Mouse (Mus musculus) forebrain, embryonic 16.5 days (tissue): ENCODE measurements around the gene Nat8f2. TPM values are rescaled to one million over a fixed set of nuclear protein-coding genes. Genes with fewer than 3 reads are reported as not detected.
A peak's percentile ranks its signal among the peaks of the same experiment; 100 is the strongest.
"Not testable (repeated sequence)": the region's sequence is repeated elsewhere in the genome, so short reads cannot be mapped to it uniquely, and the experiment has no call there.

Experiments
- ATAC-seq: fragments of 200-750 bp; cut with Nextera tagmentation; 2 replicates; pipeline ENCODE4 v1.8.0; 2017; ENCODE audit warnings: mild to moderate bottlenecking, moderate library complexity
- H3K27ac ChIP-seq: fragments of 300-500 bp; sonication (generic); 2 replicates; pipeline ENCODE4 v1.5.1; 2014; ENCODE audit warnings: low read length, control low read depth
- H3K27me3 ChIP-seq: fragments of 300-500 bp; sonication (generic); replicated peaks from 2 replicates; pipeline ENCODE4 v1.6.1; 2014; ENCODE audit warnings: low read length; ENCODE audit not compliant: control insufficient read depth, insufficient read depth
- H3K36me3 ChIP-seq: fragments of 300-500 bp; sonication (generic); 2 replicates; pipeline ENCODE4 v1.6.1; 2014; ENCODE audit not compliant: control insufficient read depth, insufficient read depth
- H3K4me1 ChIP-seq: fragments of 300-500 bp; sonication (generic); replicated peaks from 2 replicates; pipeline ENCODE4 v1.6.1; 2014; ENCODE audit warnings: low read length; ENCODE audit not compliant: control insufficient read depth, insufficient read depth
- H3K4me2 ChIP-seq: fragments of 300-500 bp; sonication (generic); 2 replicates; pipeline ENCODE4 v1.6.1; 2014; ENCODE audit warnings: mild to moderate bottlenecking, low read length, control low read depth
- H3K4me3 ChIP-seq: fragments of 300-500 bp; sonication (generic); replicated peaks from 2 replicates; pipeline ENCODE4 v1.5.1; 2014; ENCODE audit warnings: mild to moderate bottlenecking, low read length, control low read depth
- H3K9ac ChIP-seq: fragments of 300-500 bp; sonication (generic); replicated peaks from 2 replicates; pipeline ENCODE4 v1.6.1; 2014; ENCODE audit warnings: low read depth, low read length, control low read depth
- H3K9me3 ChIP-seq: fragments of 300-500 bp; sonication (generic); 2 replicates; pipeline ENCODE4 v1.6.1; 2016; ENCODE audit warnings: low read length; ENCODE audit not compliant: control insufficient read depth
- WGBS: fragments of 180-500 bp; shearing (Covaris S2); extraction: QIAGEN DNeasy Blood & Tissue Kit; methylation state at CpG from one replicate; pipeline ENCODE4 v1.1.7; 2014; 5-methylcytosine and 5-hydroxymethylcytosine counted together
- polyA plus RNA-seq: library from polyadenylated mRNA; unstranded; fragments of >200 nt; fragmentation: Nextera tagmentation; extraction: Ambion mirVana; gene quantifications from 2 replicates; pipeline ENCODE4 v1.2.1, GENCODE M21; 2015

The Nat8f2 gene
- polyA plus RNA-seq, 1 experiment from 2014 or later, result not detected

DNA sequence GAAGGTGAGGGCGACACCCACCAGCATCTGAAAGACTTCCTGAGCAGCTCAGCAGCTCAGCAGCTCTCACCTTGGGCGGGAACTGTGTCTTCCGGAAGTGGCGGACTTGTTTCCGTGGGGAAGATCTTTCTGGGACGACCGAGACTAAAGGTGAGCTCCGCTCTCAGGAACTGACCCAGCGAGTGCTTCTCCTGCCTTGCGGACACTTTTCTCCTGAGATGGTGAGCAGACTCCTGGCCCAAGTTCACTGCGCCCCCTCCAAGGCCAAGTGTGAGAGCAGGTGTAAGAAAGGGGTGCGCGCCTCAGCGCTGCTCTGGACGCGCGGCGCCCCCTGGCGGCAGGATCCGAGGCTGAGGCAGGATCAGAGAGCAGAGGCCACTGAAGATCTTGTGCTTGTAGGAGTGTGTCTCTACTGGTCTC, 35.7 kb upstream of the Nat8f2 start, which contains the start of gene Nat8f4:
Gene Nat8f4 (minus strand): TSS at position 243 of the 420 bp plus-strand sequence.
- Histone ChIP-seq H3K4me2 (peak within 1 kb of the TSS; percentile 43), H3K4me3 (peak within 1 kb of the TSS; percentile 39)
- not testable (repeated sequence) for H3K9me3 ChIP-seq, H3K27me3 ChIP-seq, H3K4me1 ChIP-seq, H3K36me3 ChIP-seq, H3K27ac ChIP-seq, H3K9ac ChIP-seq
- ATAC-seq, result peak; percentile 84
- 8% methylated on average over 20 of the region's 20 CpGs for WGBS

DNA sequence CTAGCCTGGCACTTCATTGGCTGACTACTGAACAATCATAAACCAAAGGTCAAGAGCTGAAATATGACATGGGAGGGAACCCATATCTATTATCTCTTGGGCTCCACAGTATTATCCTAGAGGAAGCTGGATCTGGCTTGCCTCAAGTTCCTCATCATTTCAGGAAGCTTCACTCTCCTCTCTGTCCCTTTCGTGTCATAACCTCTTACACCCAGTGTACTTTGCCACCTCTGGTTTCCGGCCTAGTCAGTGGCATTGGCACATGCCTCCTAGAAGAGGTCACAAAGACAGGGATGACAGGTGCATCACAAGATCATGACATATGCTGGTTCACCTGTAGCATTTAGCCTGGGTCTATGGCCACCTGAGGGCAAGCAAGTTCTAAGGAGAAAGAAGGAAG, 33.3 kb upstream of the Nat8f2 start:
- WGBS, result 98% methylated on average over 2 of the region's 2 CpGs
- Histone ChIP-seq H3K4me1 (peaks cover 2% of the 10 kb centered on the region; the same call in 1 of the 2 replicates), H3K9me3 (no peaks in the 10 kb centered on the region), H3K9ac (no peak overlapping the region), H3K27me3 (no peaks in the 10 kb centered on the region), H3K27ac (no peak overlapping the region), H3K36me3 (no peaks in the 10 kb centered on the region), H3K4me3 (no peak overlapping the region), H3K4me2 (no peak overlapping the region)
- ATAC-seq, result no peak

DNA sequence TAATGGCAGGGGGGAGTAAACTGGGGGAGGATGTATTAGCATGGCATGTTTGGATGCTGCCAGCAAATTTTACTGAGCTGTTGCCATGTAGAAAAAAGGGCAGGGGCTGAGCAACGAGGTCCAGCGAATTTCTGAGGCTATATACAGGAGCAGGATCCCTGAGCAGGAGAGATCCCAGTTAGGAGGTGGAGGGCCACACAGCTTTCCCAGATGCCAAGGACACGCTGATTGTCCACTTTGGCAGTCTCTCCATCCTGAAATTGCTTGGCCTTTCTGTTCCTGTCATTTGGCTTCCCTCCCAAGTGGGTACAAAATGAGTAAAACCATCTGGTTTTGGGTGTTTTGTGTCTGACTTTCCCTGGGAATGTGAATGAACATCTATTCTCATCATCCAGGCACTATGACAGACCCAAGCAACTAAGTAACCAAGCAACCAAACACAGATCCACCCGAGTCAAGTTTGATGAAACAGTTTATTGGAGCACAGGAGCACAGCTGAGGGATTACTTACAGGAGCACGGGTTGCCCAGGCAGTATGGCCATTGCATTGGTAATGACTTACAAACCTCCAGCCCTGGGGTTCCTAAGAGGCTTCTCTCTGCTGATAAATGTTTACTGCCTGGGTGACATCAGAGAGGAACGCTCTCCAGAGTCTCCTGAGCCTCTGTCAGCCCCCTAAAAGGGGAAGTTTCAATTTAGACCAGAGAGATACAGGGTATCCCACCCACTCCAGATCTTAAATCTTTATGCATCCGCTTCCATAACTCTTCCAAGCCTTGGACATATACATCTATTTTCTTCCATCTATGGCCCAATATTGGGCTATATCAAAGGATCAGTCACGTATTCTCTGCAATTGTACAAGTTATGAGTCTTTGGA, 29.9 kb upstream of the Nat8f2 start:
- not testable (repeated sequence) for H3K4me3 ChIP-seq, H3K4me2 ChIP-seq, ATAC-seq, H3K9me3 ChIP-seq, H3K36me3 ChIP-seq, H3K27ac ChIP-seq, H3K27me3 ChIP-seq, H3K4me1 ChIP-seq, H3K9ac ChIP-seq
- WGBS, result 69% methylated on average over 7 of the region's 8 CpGs

DNA sequence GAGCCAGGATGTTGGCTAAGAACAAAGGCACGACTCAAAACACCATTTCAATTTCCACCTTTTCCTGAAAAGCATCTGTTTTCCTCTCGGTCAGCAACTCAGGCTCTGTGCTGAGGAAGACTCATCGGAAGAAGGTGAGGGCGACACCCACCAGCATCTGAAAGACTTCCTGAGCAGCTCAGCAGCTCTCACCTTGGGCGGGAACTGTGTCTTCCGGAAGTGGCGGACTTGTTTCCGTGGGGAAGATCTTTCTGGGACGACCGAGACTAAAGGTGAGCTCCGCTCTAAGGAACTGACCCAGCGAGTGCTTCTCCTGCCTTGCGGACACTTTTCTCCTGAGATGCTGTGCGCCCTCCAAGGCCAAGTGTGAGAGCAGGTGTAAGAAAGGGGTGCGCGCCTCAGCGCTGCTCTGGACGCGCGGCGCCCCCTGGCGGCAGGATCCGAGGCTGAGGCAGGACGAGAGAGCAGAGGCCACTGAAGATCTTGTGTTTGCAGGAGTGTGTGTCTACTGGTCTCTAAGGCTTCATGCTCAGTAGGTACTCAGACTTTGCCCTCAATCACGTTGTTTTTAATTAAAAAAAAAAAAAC, 26.2 kb upstream of the Nat8f2 start:
- not testable (repeated sequence) for H3K27me3 ChIP-seq, H3K9me3 ChIP-seq, H3K27ac ChIP-seq, H3K9ac ChIP-seq, H3K4me3 ChIP-seq, H3K4me1 ChIP-seq, ATAC-seq, H3K4me2 ChIP-seq, H3K36me3 ChIP-seq
- 68% methylated on average over 25 of the region's 25 CpGs for WGBS

DNA sequence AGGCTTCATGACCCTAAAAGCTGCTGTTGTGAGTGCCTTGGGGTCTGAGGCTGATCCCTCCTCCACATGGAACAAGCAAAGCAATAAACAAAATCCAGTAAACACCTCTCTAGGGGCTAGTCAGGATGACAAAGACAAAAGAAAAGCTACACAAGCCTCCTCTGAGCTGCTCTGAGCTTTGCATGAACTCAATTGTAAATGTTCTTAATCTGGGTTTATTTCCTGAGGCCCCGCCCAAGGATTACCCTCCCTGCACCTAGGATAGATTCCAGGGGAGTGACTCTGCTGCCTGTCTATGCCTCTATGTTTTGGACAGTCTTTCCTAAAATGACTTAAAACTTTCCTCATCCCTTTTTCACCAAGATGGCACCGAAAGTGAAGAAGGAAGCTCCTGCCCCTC, 20.0 kb upstream of the Nat8f2 start:
- ATAC-seq, result no peak
- H3K4me3 ChIP-seq, result no peak overlapping the region
- no peak overlapping the region for H3K4me2 ChIP-seq
- H3K9ac ChIP-seq, result no peak overlapping the region
- H3K9me3 ChIP-seq, result peaks cover under 1% of the 10 kb centered on the region; the same call in 1 of the 2 replicates
- WGBS, result 90% methylated on average over 2 of the region's 2 CpGs
- H3K4me1 ChIP-seq, result no peaks in the 10 kb centered on the region
- no peak overlapping the region for H3K27ac ChIP-seq
- H3K27me3 ChIP-seq, result no peaks in the 10 kb centered on the region
- H3K36me3 ChIP-seq, result no peaks in the 10 kb centered on the region

DNA sequence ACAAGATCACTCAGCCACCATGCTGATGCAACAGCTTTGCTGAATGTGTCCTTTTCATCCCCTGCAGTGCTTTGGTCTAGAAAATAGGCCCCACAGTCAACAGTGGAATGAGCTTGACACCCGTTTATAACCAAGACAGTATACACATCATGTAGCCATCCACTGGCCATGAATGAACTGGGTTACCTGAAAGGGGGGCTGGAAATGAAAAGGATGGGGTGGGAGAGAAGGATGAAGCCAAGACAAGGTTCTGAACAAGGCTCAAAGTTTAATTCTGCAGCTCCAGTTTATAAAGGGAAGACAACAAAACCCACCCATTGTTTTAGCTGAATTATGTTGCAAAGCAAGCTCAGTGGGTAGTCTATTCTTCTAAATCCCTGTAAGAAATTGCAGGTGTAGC, 15.4 kb upstream of the Nat8f2 start:
- no peaks in the 10 kb centered on the region for H3K27me3 ChIP-seq
- no peak overlapping the region for H3K9ac ChIP-seq
- H3K27ac ChIP-seq, result no peak overlapping the region
- peaks cover 9% of the 10 kb centered on the region; the same call in 1 of the 2 replicates for H3K9me3 ChIP-seq
- H3K4me3 ChIP-seq, result no peak overlapping the region
- 90% methylated on average over 1 of the region's 1 CpGs for WGBS
- no peak for ATAC-seq
- H3K4me2 ChIP-seq, result no peak overlapping the region
- no peaks in the 10 kb centered on the region for H3K4me1 ChIP-seq
- H3K36me3 ChIP-seq, result no peaks in the 10 kb centered on the region

DNA sequence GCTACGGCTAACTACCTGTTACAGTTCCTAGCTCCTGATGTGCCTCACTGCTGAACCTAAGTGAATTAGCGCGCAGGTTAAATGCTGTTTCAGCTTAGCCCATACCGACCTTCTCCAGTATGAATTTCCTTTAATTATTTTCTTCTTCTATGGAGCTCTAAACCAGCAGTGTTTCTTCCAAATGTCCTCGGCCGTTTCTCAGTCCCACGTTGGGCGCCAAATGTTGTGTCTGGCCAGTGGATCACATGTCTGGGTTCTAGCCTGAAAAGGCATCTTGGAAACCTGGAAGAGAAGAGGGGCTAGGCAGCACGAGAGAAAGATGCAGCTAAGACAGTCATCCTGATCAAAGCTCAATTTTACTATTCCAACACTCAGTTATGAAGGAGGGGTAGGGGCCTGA, 14.3 kb upstream of the Nat8f2 start:
- ATAC-seq, H3K9ac ChIP-seq: not testable (repeated sequence)
- 91% methylated on average over 9 of the region's 9 CpGs for WGBS

GRCm38 (mm10) chr6:85867726-85868690, 950 bp downstream of the Nat8f2 start:
- Histone ChIP-seq H3K27me3 (no peaks in the 10 kb centered on the region), H3K4me1 (no peaks in the 10 kb centered on the region), H3K27ac (no peak overlapping the region), H3K36me3 (no peaks in the 10 kb centered on the region), H3K4me2 (no peak overlapping the region), H3K9me3 (no peaks in the 10 kb centered on the region), H3K4me3 (no peak overlapping the region), H3K9ac (no peak overlapping the region)
- ATAC-seq, result no peak
- 90% methylated on average over 8 of the region's 8 CpGs for WGBS

More for the DNA sequence above, 14.3 kb upstream of the Nat8f2 start:
- not testable (repeated sequence) for H3K4me1 ChIP-seq, H3K9me3 ChIP-seq, H3K4me2 ChIP-seq, H3K27ac ChIP-seq, H3K4me3 ChIP-seq, H3K36me3 ChIP-seq, H3K27me3 ChIP-seq

- WGBS, result 83% methylated on average over 1 of the region's 1 CpGs
- H3K27ac ChIP-seq, H3K9me3 ChIP-seq, H3K27me3 ChIP-seq, H3K9ac ChIP-seq, H3K36me3 ChIP-seq, H3K4me1 ChIP-seq, ATAC-seq, H3K4me2 ChIP-seq, H3K4me3 ChIP-seq: not testable (repeated sequence)
These were observed 2.0 kb downstream of the Nat8f2 start for GRCm38 (mm10) chr6:85866995-85867394.
